Mouse (Mus musculus): ENCODE measurements around the gene Mettl17. TPM values are rescaled to one million over a fixed set of nuclear protein-coding genes. Genes with fewer than 3 reads are reported as not detected.
"Not testable (repeated sequence)": the region's sequence is repeated elsewhere in the genome, so short reads cannot be mapped to it uniquely, and the experiment has no call there.

Mettl17 gene
- 41.9 and 46.2 TPM in 2 replicates for polyA plus RNA-seq (2014; fragmentation: Nextera tagmentation; extraction: Ambion mirVana)

- Histone ChIP-seq H3K4me1 (ENCODE audit: control insufficient read depth, insufficient read depth, low read length) (peaks cover 8% of the 10 kb centered on the region), H3K9ac (ENCODE audit: low read length) (peak within 1 kb of the TSS; percentile 73), H3K4me3 (ENCODE audit: low read depth, low read length) (peak within 1 kb of the TSS; percentile 72), H3K27ac (replicated peaks; ENCODE audit: low read depth, low read length) (peak within 1 kb of the TSS; percentile 74), H3K9me3 (ENCODE audit: control insufficient read depth, low read length) (no peaks in the 10 kb centered on the region), H3K36me3 (ENCODE audit: control insufficient read depth, insufficient read depth, low read length) (peaks cover 12% of the 10 kb centered on the region), H3K27me3 (ENCODE audit: control insufficient read depth, insufficient read depth, low read length) (no peaks in the 10 kb centered on the region), H3K4me2 (ENCODE audit: low read depth, severe bottlenecking) (peak within 1 kb of the TSS; percentile 81)
- under 1% methylated on average over 43 of the region's 43 CpGs for WGBS
- peak; percentile 98 for DNase-seq (ENCODE audit: low spot score)
- peak; percentile 91 for ATAC-seq (ENCODE audit: insufficient number of reproducible peaks, low FRiP score, low TSS enrichment, low read depth)
Measured at GRCm38 (mm10) chr14:51884598-51885331, at the start of gene Mettl17. Gene Mettl17, plus strand, starts transcription at chr14:51884842.

- not testable (repeated sequence) for H3K36me3 ChIP-seq (ENCODE audit: control insufficient read depth, insufficient read depth, low read length); DNase-seq (ENCODE audit: low spot score); H3K27me3 ChIP-seq (ENCODE audit: control insufficient read depth, insufficient read depth, low read length); H3K27ac ChIP-seq (replicated peaks; ENCODE audit: low read depth, low read length); H3K9ac ChIP-seq (ENCODE audit: low read length); H3K4me3 ChIP-seq (ENCODE audit: low read depth, low read length); ATAC-seq (ENCODE audit: insufficient number of reproducible peaks, low FRiP score, low TSS enrichment, low read depth); H3K4me2 ChIP-seq (ENCODE audit: low read depth, severe bottlenecking); H3K9me3 ChIP-seq (ENCODE audit: control insufficient read depth, low read length); H3K4me1 ChIP-seq (ENCODE audit: control insufficient read depth, insufficient read depth, low read length)
- WGBS = 24% methylated on average over 2 of the region's 2 CpGs
Measured at GRCm38 (mm10) chr14:51838480-51838879, 46.2 kb upstream of the Mettl17 start.

- no peak for ATAC-seq (ENCODE audit: insufficient number of reproducible peaks, low FRiP score, low TSS enrichment, low read depth)
- no peak overlapping the region for H3K4me2 ChIP-seq (ENCODE audit: low read depth, severe bottlenecking)
- no peaks in the 10 kb centered on the region for H3K36me3 ChIP-seq (ENCODE audit: control insufficient read depth, insufficient read depth, low read length)
- H3K9me3 ChIP-seq (ENCODE audit: control insufficient read depth, low read length) = no peaks in the 10 kb centered on the region
- no peaks in the 10 kb centered on the region for H3K27me3 ChIP-seq (ENCODE audit: control insufficient read depth, insufficient read depth, low read length)
- H3K27ac ChIP-seq (replicated peaks; ENCODE audit: low read depth, low read length) = no peak overlapping the region
- DNase-seq (ENCODE audit: low spot score) = no peak
- H3K4me3 ChIP-seq (ENCODE audit: low read depth, low read length) = no peak overlapping the region
- WGBS = 77% methylated on average over 1 of the region's 1 CpGs
- H3K4me1 ChIP-seq (ENCODE audit: control insufficient read depth, insufficient read depth, low read length) = no peaks in the 10 kb centered on the region
- no peak overlapping the region for H3K9ac ChIP-seq (ENCODE audit: low read length)
Measured at GRCm38 (mm10) chr14:51842250-51842649, 42.4 kb upstream of the Mettl17 start.

- H3K27me3 ChIP-seq (ENCODE audit: control insufficient read depth, insufficient read depth, low read length) = no peaks in the 10 kb centered on the region
- no peak overlapping the region for H3K4me2 ChIP-seq (ENCODE audit: low read depth, severe bottlenecking)
Measured at GRCm38 (mm10) chr14:51842781-51843180, 41.9 kb upstream of the Mettl17 start.

GRCm38 (mm10) chr14:51843882-51844281 is 40.8 kb upstream of the Mettl17 start:
- no peak overlapping the region for H3K9ac ChIP-seq (ENCODE audit: low read length)
- no peak overlapping the region for H3K4me2 ChIP-seq (ENCODE audit: low read depth, severe bottlenecking)
- no peaks in the 10 kb centered on the region for H3K9me3 ChIP-seq (ENCODE audit: control insufficient read depth, low read length)
- ATAC-seq (ENCODE audit: insufficient number of reproducible peaks, low FRiP score, low TSS enrichment, low read depth) (no peak), DNase-seq (ENCODE audit: low spot score) (no peak)
- no peak overlapping the region for H3K4me3 ChIP-seq (ENCODE audit: low read depth, low read length)
- no peaks in the 10 kb centered on the region for H3K4me1 ChIP-seq (ENCODE audit: control insufficient read depth, insufficient read depth, low read length)
- no peak overlapping the region for H3K27ac ChIP-seq (replicated peaks; ENCODE audit: low read depth, low read length)
- H3K27me3 ChIP-seq (ENCODE audit: control insufficient read depth, insufficient read depth, low read length) = no peaks in the 10 kb centered on the region
- H3K36me3 ChIP-seq (ENCODE audit: control insufficient read depth, insufficient read depth, low read length) = no peaks in the 10 kb centered on the region

More at GRCm38 (mm10) chr14:51842781-51843180, 41.9 kb upstream of the Mettl17 start:
- no peak overlapping the region for H3K9ac ChIP-seq (ENCODE audit: low read length)
- 98% methylated on average over 2 of the region's 2 CpGs for WGBS
- H3K9me3 ChIP-seq (ENCODE audit: control insufficient read depth, low read length) = no peaks in the 10 kb centered on the region
- H3K36me3 ChIP-seq (ENCODE audit: control insufficient read depth, insufficient read depth, low read length) = no peaks in the 10 kb centered on the region
- H3K4me1 ChIP-seq (ENCODE audit: control insufficient read depth, insufficient read depth, low read length) = no peaks in the 10 kb centered on the region
- H3K27ac ChIP-seq (replicated peaks; ENCODE audit: low read depth, low read length) = no peak overlapping the region
- ATAC-seq (ENCODE audit: insufficient number of reproducible peaks, low FRiP score, low TSS enrichment, low read depth) = no peak
- no peak for DNase-seq (ENCODE audit: low spot score)
- no peak overlapping the region for H3K4me3 ChIP-seq (ENCODE audit: low read depth, low read length)

GRCm38 (mm10) chr14:51846566-51846965 is 38.1 kb upstream of the Mettl17 start:
- no peak overlapping the region for H3K4me2 ChIP-seq (ENCODE audit: low read depth, severe bottlenecking)
- H3K9me3 ChIP-seq (ENCODE audit: control insufficient read depth, low read length) = no peaks in the 10 kb centered on the region
- no peaks in the 10 kb centered on the region for H3K36me3 ChIP-seq (ENCODE audit: control insufficient read depth, insufficient read depth, low read length)
- H3K27ac ChIP-seq (replicated peaks; ENCODE audit: low read depth, low read length) = no peak overlapping the region
- DNase-seq (ENCODE audit: low spot score) (no peak), ATAC-seq (ENCODE audit: insufficient number of reproducible peaks, low FRiP score, low TSS enrichment, low read depth) (no peak)
- no peak overlapping the region for H3K9ac ChIP-seq (ENCODE audit: low read length)
- H3K27me3 ChIP-seq (ENCODE audit: control insufficient read depth, insufficient read depth, low read length) = no peaks in the 10 kb centered on the region
- 58% methylated on average over 3 of the region's 3 CpGs for whole genome bisulfite sequencing
- no peaks in the 10 kb centered on the region for H3K4me1 ChIP-seq (ENCODE audit: control insufficient read depth, insufficient read depth, low read length)
- no peak overlapping the region for H3K4me3 ChIP-seq (ENCODE audit: low read depth, low read length)

GRCm38 (mm10) chr14:51851006-51851405 is 33.6 kb upstream of the Mettl17 start:
- H3K4me2 ChIP-seq (ENCODE audit: low read depth, severe bottlenecking); H3K27me3 ChIP-seq (ENCODE audit: control insufficient read depth, insufficient read depth, low read length); H3K4me1 ChIP-seq (ENCODE audit: control insufficient read depth, insufficient read depth, low read length); H3K4me3 ChIP-seq (ENCODE audit: low read depth, low read length); H3K36me3 ChIP-seq (ENCODE audit: control insufficient read depth, insufficient read depth, low read length); H3K9ac ChIP-seq (ENCODE audit: low read length); H3K9me3 ChIP-seq (ENCODE audit: control insufficient read depth, low read length); H3K27ac ChIP-seq (replicated peaks; ENCODE audit: low read depth, low read length); ATAC-seq (ENCODE audit: insufficient number of reproducible peaks, low FRiP score, low TSS enrichment, low read depth): not testable (repeated sequence)
- WGBS = 48% methylated on average over 3 of the region's 3 CpGs
- DNase-seq (ENCODE audit: low spot score) = peak; percentile 32

- Histone ChIP-seq H3K9me3 (ENCODE audit: control insufficient read depth, low read length) (no peaks in the 10 kb centered on the region), H3K36me3 (ENCODE audit: control insufficient read depth, insufficient read depth, low read length) (no peaks in the 10 kb centered on the region), H3K4me1 (ENCODE audit: control insufficient read depth, insufficient read depth, low read length) (no peaks in the 10 kb centered on the region), H3K4me2 (ENCODE audit: low read depth, severe bottlenecking) (no peak within 1 kb of the TSS), H3K27me3 (ENCODE audit: control insufficient read depth, insufficient read depth, low read length) (no peaks in the 10 kb centered on the region), H3K9ac (ENCODE audit: low read length) (no peak within 1 kb of the TSS), H3K4me3 (ENCODE audit: low read depth, low read length) (no peak within 1 kb of the TSS), H3K27ac (replicated peaks; ENCODE audit: low read depth, low read length) (no peak within 1 kb of the TSS)
- ATAC-seq (ENCODE audit: insufficient number of reproducible peaks, low FRiP score, low TSS enrichment, low read depth) (no peak), DNase-seq (ENCODE audit: low spot score) (no peak)
Measured at GRCm38 (mm10) chr14:51853399-51853798, 31.2 kb upstream of the Mettl17 start, which contains the start of gene Ear6. Gene Ear6, plus strand, starts transcription at chr14:51853699.

GRCm38 (mm10) chr14:51855280-51855679 is 29.4 kb upstream of the Mettl17 start:
- not testable (repeated sequence) for H3K4me3 ChIP-seq (ENCODE audit: low read depth, low read length); H3K9me3 ChIP-seq (ENCODE audit: control insufficient read depth, low read length); ATAC-seq (ENCODE audit: insufficient number of reproducible peaks, low FRiP score, low TSS enrichment, low read depth); DNase-seq (ENCODE audit: low spot score); H3K4me2 ChIP-seq (ENCODE audit: low read depth, severe bottlenecking); H3K9ac ChIP-seq (ENCODE audit: low read length); H3K27ac ChIP-seq (replicated peaks; ENCODE audit: low read depth, low read length); H3K36me3 ChIP-seq (ENCODE audit: control insufficient read depth, insufficient read depth, low read length); H3K27me3 ChIP-seq (ENCODE audit: control insufficient read depth, insufficient read depth, low read length); H3K4me1 ChIP-seq (ENCODE audit: control insufficient read depth, insufficient read depth, low read length)
- 88% methylated on average over 7 of the region's 7 CpGs for WGBS
